Mouse (Mus musculus): ENCODE results near the gene Apbb2.

- TF ChIP-seq MYOG (IDR thresholded peaks at IDR 0.05; ENCODE audit: control insufficient read depth in 1 of 3, insufficient read depth in 1 of 3, insufficient read length in 2 of 3, low read depth in 2 of 3) (no peak), MAX (IDR thresholded peaks at IDR 0.05; ENCODE audit: low read depth) (no peak), POLR2A (IDR thresholded peaks at IDR 0.05; ENCODE audit: insufficient read length, low read depth) (no peak), POLR2AphosphoS2 (IDR thresholded peaks at IDR 0.05; ENCODE audit: insufficient read length, low read depth) (no peak), USF1 (IDR thresholded peaks at IDR 0.05; ENCODE audit: low read depth) (no peak), CEBPB (IDR thresholded peaks at IDR 0.05; ENCODE audit: insufficient read depth, poor library complexity, severe bottlenecking) (no peak)
These were observed 224.7 kb downstream of the Apbb2 start for GRCm38 (mm10) chr5:66393767-66394446.
